ENCODE assay signal across 7 mouse cellular contexts in the genomic region with DNA sequence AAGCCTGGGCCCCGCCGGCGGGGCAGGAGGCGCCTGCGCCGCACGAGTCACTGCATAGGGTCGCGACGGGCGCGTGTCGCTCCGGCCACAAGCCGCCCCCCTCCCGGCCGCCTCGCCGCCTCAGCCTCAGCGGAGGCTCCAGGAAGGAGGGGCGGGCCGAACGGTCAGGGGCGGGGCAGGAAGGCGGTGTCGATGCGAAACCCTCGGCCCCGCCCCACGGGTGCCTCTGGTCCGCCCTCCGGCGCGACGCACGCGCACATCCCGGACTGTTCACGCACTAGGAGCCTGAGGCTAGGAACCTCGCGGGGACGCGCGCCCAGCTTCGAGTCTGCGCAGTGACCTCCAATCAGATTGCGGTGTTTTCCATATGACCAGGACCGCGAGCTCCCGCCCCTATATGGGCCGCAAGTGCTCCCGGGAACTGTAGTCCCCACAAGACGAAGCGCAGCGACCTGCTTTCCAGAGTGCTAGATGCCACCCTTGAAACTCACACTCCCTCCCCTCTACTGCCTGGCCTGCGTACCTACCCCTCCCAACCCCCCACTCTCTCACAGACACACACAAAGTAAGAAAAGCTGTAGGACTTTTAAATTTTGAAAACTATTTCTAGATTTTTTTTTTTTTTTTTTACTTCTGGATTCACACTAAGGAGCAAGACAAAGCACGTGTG. TPM values are rescaled to one million over a fixed set of nuclear protein-coding genes. Genes with fewer than 3 reads are reported as not detected.
DNase-seq lines count a peak whose midpoint lies in the region; ATAC-seq lines count a peak whose summit lies in the region.

Ralgapa2 (minus strand) TSS at position 434 of the 670 bp plus-strand sequence.

- peak; percentile 98 for ATAC-seq in embryonic facial prominence, embryonic 12.5 days (ENCODE audit: insufficient number of reproducible peaks, insufficient read depth, low FRiP score, low TSS enrichment)
- ATAC-seq in limb, embryonic 11.5 days (ENCODE audit: insufficient number of reproducible peaks, low FRiP score, low TSS enrichment, low read depth), result peak; percentile 100
- peak; percentile 98 for ATAC-seq in midbrain, embryonic 14.5 days (ENCODE audit: low FRiP score, low TSS enrichment)

- H3K36me3 ChIP-seq in embryonic facial prominence, embryonic 12.5 days, result no peaks in the 10 kb centered on the region
- H3K36me3 ChIP-seq in limb, embryonic 11.5 days (ENCODE audit: control insufficient read depth, insufficient read depth, low read length), result no peaks in the 10 kb centered on the region
- no peaks in the 10 kb centered on the region for H3K36me3 ChIP-seq in midbrain, embryonic 14.5 days (ENCODE audit: control insufficient read depth, insufficient read depth, low read length)

- no peaks in the 10 kb centered on the region for H3K9me3 ChIP-seq in embryonic facial prominence, embryonic 12.5 days
- H3K9me3 ChIP-seq in limb, embryonic 11.5 days (ENCODE audit: control insufficient read depth, low read length), result no peaks in the 10 kb centered on the region
- no peaks in the 10 kb centered on the region for H3K9me3 ChIP-seq in midbrain, embryonic 14.5 days (ENCODE audit: control insufficient read depth, low read length)

- H3K27ac ChIP-seq in embryonic facial prominence, embryonic 12.5 days, result no peak within 1 kb of the TSS
- no peak within 1 kb of the TSS for H3K27ac ChIP-seq in limb, embryonic 11.5 days (replicated peaks; ENCODE audit: low read depth, low read length)
- H3K27ac ChIP-seq in midbrain, embryonic 14.5 days (replicated peaks; ENCODE audit: low read depth, low read length), result peak within 1 kb of the TSS; percentile 71

- peak within 1 kb of the TSS; percentile 81 for H3K4me2 ChIP-seq in embryonic facial prominence, embryonic 12.5 days (replicated peaks)
- H3K4me2 ChIP-seq in limb, embryonic 11.5 days (ENCODE audit: low read depth, severe bottlenecking), result peak within 1 kb of the TSS; percentile 85
- H3K4me2 ChIP-seq in midbrain, embryonic 14.5 days (ENCODE audit: low read length), result peak within 1 kb of the TSS; percentile 73

- WGBS in embryonic facial prominence, embryonic 12.5 days, result 2% methylated on average over 50 of the region's 57 CpGs
- under 1% methylated on average over 51 of the region's 57 CpGs for WGBS in limb, embryonic 11.5 days
- WGBS in midbrain, embryonic 14.5 days, result 2% methylated on average over 56 of the region's 57 CpGs

- no peaks in the 10 kb centered on the region for H3K27me3 ChIP-seq in embryonic facial prominence, embryonic 12.5 days
- no peaks in the 10 kb centered on the region for H3K27me3 ChIP-seq in limb, embryonic 11.5 days (ENCODE audit: control insufficient read depth, insufficient read depth, low read length)
- H3K27me3 ChIP-seq in midbrain, embryonic 14.5 days (ENCODE audit: control insufficient read depth, insufficient read depth, low read length), result no peaks in the 10 kb centered on the region

- H3K9ac ChIP-seq in embryonic facial prominence, embryonic 12.5 days, result peak within 1 kb of the TSS; percentile 70
- peak within 1 kb of the TSS; percentile 84 for H3K9ac ChIP-seq in limb, embryonic 11.5 days (ENCODE audit: low read length)
- peak within 1 kb of the TSS; percentile 86 for H3K9ac ChIP-seq in midbrain, embryonic 14.5 days (replicated peaks; ENCODE audit: low read length)

- peak within 1 kb of the TSS; percentile 79 for H3K4me3 ChIP-seq in embryonic facial prominence, embryonic 12.5 days
- H3K4me3 ChIP-seq in limb, embryonic 11.5 days (ENCODE audit: low read depth, low read length), result peak within 1 kb of the TSS; percentile 82
- peak within 1 kb of the TSS; percentile 74 for H3K4me3 ChIP-seq in midbrain, embryonic 14.5 days (replicated peaks; ENCODE audit: low read depth, low read length)

- peaks cover 5% of the 10 kb centered on the region for H3K4me1 ChIP-seq in embryonic facial prominence, embryonic 12.5 days
- peaks cover 4% of the 10 kb centered on the region; the same call in 1 of the 2 replicates for H3K4me1 ChIP-seq in limb, embryonic 11.5 days (ENCODE audit: control insufficient read depth, insufficient read depth, low read length)
- peaks cover 15% of the 10 kb centered on the region for H3K4me1 ChIP-seq in midbrain, embryonic 14.5 days (ENCODE audit: control insufficient read depth, insufficient read depth, low read length)

- DNase-seq in adrenal gland, postnatal 25 days, result peak; percentile 99
- DNase-seq in heart, adult 11 months, result peak; percentile 100
- peak; percentile 99 for DNase-seq in kidney, adult 18-20 months
- peak; percentile 99 for DNase-seq in limb, embryonic 11.5 days (ENCODE audit: low spot score)
- DNase-seq in midbrain, embryonic 14.5 days, result peak; percentile 100
- DNase-seq in spleen, adult 18-20 months, result peak; percentile 98 to 99

RNA-seq across cellular contexts. Expression of gene Ralgapa2, which starts in this region (rescaled TPM):
- 32.3 and 38.0 TPM in 2 replicates for total RNA-seq in adrenal gland, postnatal 25 days (2021)
- 9.2 and 10.0 TPM in 2 replicates for polyA plus RNA-seq in embryonic facial prominence, embryonic 12.5 days (2016; fragmentation: Nextera tagmentation; extraction: Ambion mirVana)
- polyA plus RNA-seq in limb, embryonic 11.5 days (2014; fragmentation: Nextera tagmentation; extraction: Ambion mirVana), result 6.4 and 7.4 TPM in 2 replicates
- polyA plus RNA-seq in midbrain, embryonic 14.5 days (2014; fragmentation: Nextera tagmentation; extraction: Ambion mirVana), result 14.6 and 14.9 TPM in 2 replicates
